Mouse (Mus musculus) megakaryocyte-erythroid progenitor cell, adult 5-6 weeks (primary cell): ENCODE data around the gene Zfp873. TPM values are rescaled to one million over a fixed set of nuclear protein-coding genes. Genes with fewer than 3 reads are reported as not detected.
A peak's percentile ranks its signal among the peaks of the same experiment; 100 is the strongest.
"Not testable (repeated sequence)": the region's sequence is repeated elsewhere in the genome, so short reads cannot be mapped to it uniquely, and the experiment has no call there.

Experiments used
- ATAC-seq: replicated peaks from 2 replicates; pipeline ENCODE4 v1.8.0; 2016; ENCODE audit warnings: mild to moderate bottlenecking, inconsistent platforms; ENCODE audit not compliant: severe bottlenecking, poor library complexity, low FRiP score, low TSS enrichment
- total RNA-seq, 2 experiments: library from RNA; stranded (forward) in 1 of 2; stranded (reverse) in 1 of 2; fragments of 200-1000, 215-1000 nt in 1 of 2; fragments of >200 nt in 1 of 2; fragmentation: Nextera tagmentation in 1 of 2; gene quantifications; 2 replicates each; pipeline ENCODE4 v1.2.3; 2014 to 2017

Zfp873 gene
- total RNA-seq (2014; fragmentation: Nextera tagmentation): 10.4 and 17.6 TPM in 2 replicates
- 4.8 and 7.4 TPM in 2 replicates for total RNA-seq (2017)

DNA sequence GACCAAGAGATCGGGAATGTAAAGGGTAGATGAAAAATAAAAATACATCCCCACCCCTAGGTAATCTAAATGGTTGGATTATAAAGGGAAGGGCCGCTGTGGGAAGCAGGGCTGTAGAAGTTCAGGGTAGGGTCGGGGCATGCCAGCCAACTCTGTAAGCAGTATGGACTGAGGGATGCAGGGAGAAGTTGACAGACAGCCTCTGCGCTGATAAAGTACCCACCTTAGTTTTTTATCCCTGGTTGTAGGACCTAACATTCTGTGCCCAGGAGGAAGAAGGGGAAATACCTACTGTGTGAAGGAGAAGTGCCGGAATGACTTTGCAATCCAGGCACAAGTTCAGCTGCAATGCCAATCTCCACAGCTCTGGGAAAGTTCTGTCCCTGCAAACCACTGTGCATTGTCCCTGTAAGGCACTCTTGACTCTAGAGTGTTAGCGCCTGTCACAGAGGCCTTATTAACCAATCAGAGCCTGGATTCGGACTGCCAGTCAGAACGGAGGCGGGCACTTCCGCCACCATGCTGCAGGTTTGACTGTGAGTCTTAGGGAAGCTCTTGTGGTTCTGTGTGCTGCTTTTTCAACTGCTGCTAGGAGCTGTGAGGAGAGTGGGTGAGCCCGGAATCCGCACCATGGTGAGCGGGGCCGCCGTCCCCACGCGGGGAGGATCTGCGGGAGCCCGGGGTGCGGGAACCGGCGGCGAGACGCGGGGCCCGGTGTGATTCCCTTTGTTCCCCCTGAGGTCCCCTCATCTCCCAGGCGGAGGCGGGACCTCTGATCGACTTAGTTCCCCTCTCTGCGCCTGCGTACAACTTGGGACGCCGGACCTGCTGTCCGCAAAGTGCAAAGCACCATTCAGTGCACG is at the start of gene Zfp873:
TSS of gene Zfp873 (plus strand) at position 527 of the 863 bp plus-strand sequence.
- ATAC-seq: peak; percentile 100

DNA sequence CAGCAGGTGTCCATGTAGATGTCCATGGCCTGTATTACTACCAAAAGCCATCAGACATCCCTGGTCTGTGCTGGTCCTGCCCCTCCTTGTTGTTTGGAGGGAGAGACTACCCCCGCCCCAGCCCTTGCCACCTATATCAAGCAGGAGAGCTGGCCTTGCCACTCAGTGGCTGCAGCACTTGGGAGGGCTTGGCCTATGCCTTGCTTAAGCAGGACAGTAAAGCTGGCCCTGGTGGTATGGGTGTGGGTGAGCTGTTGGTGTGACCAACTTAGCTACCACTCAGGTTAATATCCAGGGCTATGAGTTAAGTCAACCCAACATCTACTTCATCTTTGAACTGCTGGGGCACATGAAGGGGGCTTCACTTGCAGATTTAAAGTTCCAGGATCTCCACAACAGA is 44.7 kb upstream of the Zfp873 start:
- not testable (repeated sequence) for ATAC-seq

- ATAC-seq: 0 out of 2 replicates have a peak, but pooled peaks have one; percentile 52
These were observed 43.1 kb upstream of the Zfp873 start for GRCm38 (mm10) chr10:82004822-82005221.

GRCm38 (mm10) chr10:82042191-82042590 is 5.7 kb upstream of the Zfp873 start:
- no peak for ATAC-seq

DNA sequence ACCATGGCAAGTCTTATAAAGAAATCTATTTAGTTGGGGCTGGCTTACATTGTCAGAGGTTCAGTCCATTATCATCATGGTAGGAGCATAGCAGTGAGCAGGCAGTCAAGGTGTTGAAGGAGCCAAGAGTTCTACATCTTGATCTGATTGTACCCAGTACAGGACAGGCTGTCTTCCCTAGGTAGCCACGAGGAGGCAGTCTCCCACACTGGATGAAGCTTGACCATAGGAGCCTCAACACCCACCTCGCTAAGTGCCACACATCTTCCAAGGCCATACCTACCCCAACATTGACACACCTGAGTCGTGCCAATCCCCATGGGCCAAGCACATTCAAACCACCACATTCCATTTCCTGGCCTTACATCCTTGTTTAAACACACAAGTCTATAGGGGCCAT is 1.3 kb upstream of the Zfp873 start:
- ATAC-seq: no peak

GRCm38 (mm10) chr10:82048460-82048804 is 509 bp downstream of the Zfp873 start:
- peak; percentile 23; the same call in 1 of the 2 replicates for ATAC-seq

DNA sequence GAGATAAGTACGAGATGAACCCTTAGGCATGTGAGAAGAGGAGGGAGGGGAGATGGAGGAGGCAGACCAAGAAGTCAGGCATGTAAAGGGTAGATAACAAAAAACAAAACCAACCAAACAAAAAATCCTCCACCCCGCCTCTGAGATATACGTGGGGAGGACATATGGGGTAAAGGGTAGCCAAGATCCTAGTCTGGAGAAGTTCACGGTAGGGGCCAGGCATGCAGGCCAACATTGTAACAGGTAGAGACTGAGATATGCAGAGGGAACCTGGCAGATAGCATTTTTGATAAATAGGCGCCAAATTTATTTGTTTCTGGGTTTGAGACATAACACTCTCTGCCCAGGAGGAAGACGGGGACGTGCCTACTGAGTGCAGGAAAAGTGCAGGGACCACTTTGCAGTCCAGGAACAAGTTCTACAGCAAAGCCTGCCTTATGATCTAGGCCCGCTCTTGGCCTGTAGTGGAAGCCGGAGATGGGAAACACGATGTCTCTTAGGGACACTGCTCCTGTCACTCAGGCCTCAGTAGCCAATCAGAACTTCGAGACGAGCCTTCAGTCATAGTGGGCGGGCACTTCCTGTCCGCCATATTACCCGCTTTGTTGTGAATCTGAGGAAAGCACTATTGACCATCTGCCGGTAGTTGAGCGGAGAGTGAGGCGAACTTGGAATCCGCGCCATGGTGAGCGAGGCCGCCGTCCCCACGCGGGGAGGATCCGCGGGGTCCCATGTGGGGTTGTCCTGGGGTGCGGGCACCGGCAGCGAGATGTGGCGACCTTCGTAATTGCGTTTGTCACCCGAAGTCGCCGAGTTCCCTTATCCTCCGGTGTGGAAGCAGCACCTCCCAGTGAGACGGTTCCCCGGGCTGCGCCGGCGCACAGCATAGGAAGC is 35.1 kb downstream of the Zfp873 start, which contains the start of gene BC024063:
TSS of gene BC024063 (plus strand) at position 626 of the 894 bp plus-strand sequence.
- ATAC-seq: peak; percentile 91

GRCm38 (mm10) chr10:82083622-82083971 is 35.7 kb downstream of the Zfp873 start:
- ATAC-seq: not testable (repeated sequence)

Other genes starting within 250 kb of the Zfp873 start
- gene Gm4767, start 235.9 kb upstream of the Zfp873 start, total RNA-seq (2014; fragmentation: Nextera tagmentation): 1.2 and 8.6 TPM in 2 replicates
- gene Gm4767, start 235.9 kb upstream of the Zfp873 start, total RNA-seq (2017): 0.72 TPM in 1 of 2 replicates, not detected in the other
- 5.7 and 8.0 TPM in 2 replicates for gene Gm32687, start 184.2 kb upstream of the Zfp873 start, total RNA-seq (2014; fragmentation: Nextera tagmentation)
- gene Gm32687, start 184.2 kb upstream of the Zfp873 start, total RNA-seq (2017): 7.1 and 12.4 TPM in 2 replicates
- 0.84 TPM in 1 of 2 replicates, not detected in the other for gene Zfp781, start 117.6 kb upstream of the Zfp873 start, total RNA-seq (2014; fragmentation: Nextera tagmentation)
- 0.05 TPM in 1 of 2 replicates, not detected in the other for gene Zfp781, start 117.6 kb upstream of the Zfp873 start, total RNA-seq (2017)
- not detected in 2 replicates for gene BC024063, start 35.2 kb downstream of the Zfp873 start, total RNA-seq (2014; fragmentation: Nextera tagmentation)
- 0.23 TPM in 1 of 2 replicates, not detected in the other for gene BC024063, start 35.2 kb downstream of the Zfp873 start, total RNA-seq (2017)
- 2.7 and 5.1 TPM in 2 replicates for gene AU041133, start 79.9 kb downstream of the Zfp873 start, total RNA-seq (2014; fragmentation: Nextera tagmentation)
- gene AU041133, start 79.9 kb downstream of the Zfp873 start, total RNA-seq (2017): 0.70 and 6.7 TPM in 2 replicates
- 0.89 and 4.1 TPM in 2 replicates for gene Zfp938, start 193.2 kb downstream of the Zfp873 start, total RNA-seq (2014; fragmentation: Nextera tagmentation)
- 4.0 and 4.2 TPM in 2 replicates for gene Zfp938, start 193.2 kb downstream of the Zfp873 start, total RNA-seq (2017)